Mouse (Mus musculus) myocyte (in vitro differentiated cells): ENCODE measurements around the gene Zdhhc20.

Experiments
- CEBPB ChIP-seq: IDR thresholded peaks from 2 replicates; pipeline ENCODE4 v1.6.1; 2011; ENCODE audit warnings: mild to moderate bottlenecking, moderate library complexity; ENCODE audit not compliant: poor library complexity, insufficient read depth, severe bottlenecking
- MYOG ChIP-seq, 3 experiments: IDR thresholded peaks; one replicate each; pipeline ENCODE4 v1.6.1; 2011; ENCODE audit warnings: control low read depth in 2 of 3, low read depth in 2 of 3, mild to moderate bottlenecking in 2 of 3; ENCODE audit not compliant: insufficient read length in 2 of 3, control insufficient read depth in 1 of 3, insufficient read depth in 1 of 3
- POLR2A ChIP-seq: IDR thresholded peaks from one replicate; pipeline ENCODE4 v1.6.1; 2011; ENCODE audit warnings: low read depth, mild to moderate bottlenecking, control low read depth, moderate library complexity; ENCODE audit not compliant: insufficient read length
- REST ChIP-seq: IDR thresholded peaks from one replicate; pipeline ENCODE4 v1.6.1; 2011; ENCODE audit warnings: mild to moderate bottlenecking, control low read depth, moderate library complexity; ENCODE audit not compliant: insufficient read depth, insufficient read length
- USF1 ChIP-seq: IDR thresholded peaks from one replicate; pipeline ENCODE4 v1.6.1; 2011; ENCODE audit warnings: low read depth, mild to moderate bottlenecking, control low read depth, moderate library complexity

- TF ChIP-seq POLR2A (peak; percentile 53), MYOG (IDR thresholded peaks at IDR 0.05; ENCODE audit: control insufficient read depth in 1 of 3, insufficient read depth in 1 of 3, insufficient read length in 2 of 3, low read depth in 2 of 3) (no peak), REST (no peak), CEBPB (no peak), USF1 (no peak)
Observed at GRCm38 (mm10) chr14:57797991-57798931, 91.8 kb downstream of the Zdhhc20 start, which contains the start of gene Sap18.
